Mouse (Mus musculus): Measurements from ENCODE around the gene Rbl1. TPM values are rescaled to one million over a fixed set of nuclear protein-coding genes. Genes with fewer than 3 reads are reported as not detected.
A peak's percentile ranks its signal among the peaks of the same experiment; 100 is the strongest.
"Not testable (repeated sequence)": the region's sequence is repeated elsewhere in the genome, so short reads cannot be mapped to it uniquely, and the experiment has no call there.

The Rbl1 gene
- polyA plus RNA-seq, 1 experiment from 2014 or later, result 5.7 TPM

DNA sequence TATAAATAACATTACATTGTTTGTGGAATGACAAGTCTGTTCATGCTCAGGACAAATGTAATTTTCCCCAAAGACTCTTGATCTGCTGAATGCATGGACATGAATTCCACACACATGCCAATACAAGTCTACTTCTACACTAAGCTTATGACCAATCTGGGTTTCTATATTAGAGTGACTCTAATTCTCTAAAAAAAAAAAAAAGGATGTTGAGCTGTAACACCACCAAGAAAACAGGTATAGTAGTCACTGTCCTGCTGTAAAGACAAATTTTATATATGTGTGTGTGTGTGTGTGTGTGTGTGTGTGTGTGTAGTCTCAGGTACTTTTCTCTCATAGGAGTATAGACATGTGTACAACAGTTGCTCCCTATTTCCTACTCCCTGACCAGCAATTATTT, 1.3 kb downstream of the Rbl1 start:
- H3K36me3 ChIP-seq (ENCODE audit: control insufficient read depth, insufficient read depth, low read length), result no peaks in the 10 kb centered on the region
- H3K9ac ChIP-seq (replicated peaks; ENCODE audit: low read depth, low read length), result no peak overlapping the region
- peaks cover 2% of the 10 kb centered on the region; the same call in 1 of the 2 replicates for H3K4me1 ChIP-seq (ENCODE audit: control insufficient read depth, insufficient read depth, low read length)
- no peak overlapping the region for H3K27ac ChIP-seq (ENCODE audit: low read depth, low read length)
- no peaks in the 10 kb centered on the region for H3K27me3 ChIP-seq (ENCODE audit: control insufficient read depth, insufficient read depth, low read length)
- no peak overlapping the region for H3K4me3 ChIP-seq (ENCODE audit: low read depth, low read length)
- no peak for ATAC-seq (ENCODE audit: low read depth)
- peak overlapping the region; percentile 79 for H3K4me2 ChIP-seq (ENCODE audit: low read depth, low read length)
- no peaks in the 10 kb centered on the region for H3K9me3 ChIP-seq (ENCODE audit: control insufficient read depth, low read length)

DNA sequence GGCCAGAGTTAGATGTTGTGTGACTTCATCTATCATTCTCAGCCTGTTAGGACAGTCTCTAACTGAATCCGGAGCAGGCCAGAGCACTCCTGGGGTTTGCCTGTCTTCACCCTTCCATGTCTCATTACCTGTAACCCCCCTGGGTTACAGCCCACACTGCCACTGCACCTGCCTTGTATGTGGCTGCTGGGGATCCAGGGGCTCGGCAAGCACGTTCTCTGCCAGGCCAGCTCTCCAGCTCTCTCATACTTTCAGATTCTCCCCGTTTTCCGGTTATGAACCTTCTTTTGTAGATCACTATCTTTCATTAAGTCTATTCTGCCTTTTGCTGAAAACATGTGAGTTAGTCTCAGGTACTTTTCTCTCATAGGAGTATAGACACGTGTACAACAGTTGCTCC, 2.0 kb downstream of the Rbl1 start:
- Histone ChIP-seq H3K27me3 (ENCODE audit: control insufficient read depth, insufficient read depth, low read length) (no peaks in the 10 kb centered on the region), H3K36me3 (ENCODE audit: control insufficient read depth, insufficient read depth, low read length) (no peaks in the 10 kb centered on the region), H3K27ac (ENCODE audit: low read depth, low read length) (no peak overlapping the region), H3K4me3 (ENCODE audit: low read depth, low read length) (no peak overlapping the region), H3K4me1 (ENCODE audit: control insufficient read depth, insufficient read depth, low read length) (peaks cover 2% of the 10 kb centered on the region; the same call in 1 of the 2 replicates), H3K9ac (replicated peaks; ENCODE audit: low read depth, low read length) (no peak overlapping the region), H3K4me2 (ENCODE audit: low read depth, low read length) (no peak overlapping the region), H3K9me3 (ENCODE audit: control insufficient read depth, low read length) (no peaks in the 10 kb centered on the region)
- WGBS, result 81% methylated on average over 6 of the region's 6 CpGs
- ATAC-seq (ENCODE audit: low read depth), result no peak

DNA sequence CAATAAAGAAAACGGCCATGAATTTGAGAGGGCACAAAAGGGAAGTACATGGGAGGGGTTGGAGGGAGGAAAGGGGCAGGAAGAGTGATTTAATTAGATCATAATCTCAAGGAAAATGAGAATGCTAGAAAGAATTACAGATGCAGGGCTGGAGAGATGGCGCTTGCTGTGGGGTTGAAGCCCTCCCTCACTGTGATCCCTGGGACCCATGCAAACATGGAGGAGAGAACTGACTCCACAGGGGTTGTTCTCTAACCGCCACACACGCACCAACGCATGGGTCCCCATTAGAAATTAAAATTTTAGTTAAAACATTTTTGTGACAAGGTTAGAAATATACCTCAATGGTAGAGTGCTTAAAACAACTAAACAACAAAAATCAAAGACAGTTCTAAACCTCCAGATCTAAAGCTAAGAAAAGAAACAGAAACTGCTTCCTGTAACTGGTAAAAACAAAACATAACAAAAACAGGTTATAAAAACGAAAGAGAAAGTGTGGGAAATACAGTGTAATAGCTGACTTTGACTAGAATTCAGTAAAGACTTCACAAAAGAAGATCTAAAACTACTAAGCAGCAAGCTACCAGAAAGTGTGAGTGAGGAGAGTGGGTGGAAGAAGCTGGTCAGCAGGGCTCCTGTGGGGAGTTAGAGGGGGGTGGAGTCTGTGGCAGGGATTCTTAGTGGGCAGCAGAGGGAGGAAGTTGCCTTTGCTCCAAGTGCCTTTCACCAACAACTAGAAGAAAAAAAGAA, 3.1 kb downstream of the Rbl1 start:
- H3K27ac ChIP-seq (ENCODE audit: low read depth, low read length), result no peak overlapping the region
- no peak overlapping the region for H3K4me2 ChIP-seq (ENCODE audit: low read depth, low read length)
- no peak for ATAC-seq (ENCODE audit: low read depth)
- no peaks in the 10 kb centered on the region for H3K9me3 ChIP-seq (ENCODE audit: control insufficient read depth, low read length)
- no peaks in the 10 kb centered on the region for H3K27me3 ChIP-seq (ENCODE audit: control insufficient read depth, insufficient read depth, low read length)
- H3K36me3 ChIP-seq (ENCODE audit: control insufficient read depth, insufficient read depth, low read length), result 0 out of 2 replicates have a peak, but pooled peaks cover 3% of the 10 kb centered on the region
- peaks cover 2% of the 10 kb centered on the region; the same call in 1 of the 2 replicates for H3K4me1 ChIP-seq (ENCODE audit: control insufficient read depth, insufficient read depth, low read length)
- no peak overlapping the region for H3K9ac ChIP-seq (replicated peaks; ENCODE audit: low read depth, low read length)
- no peak overlapping the region for H3K4me3 ChIP-seq (ENCODE audit: low read depth, low read length)
- 85% methylated on average over 6 of the region's 6 CpGs for WGBS

GRCm38 (mm10) chr2:157198405-157198804, 5.9 kb downstream of the Rbl1 start:
- WGBS, result 96% methylated on average over 10 of the region's 11 CpGs
- H3K4me1 ChIP-seq (ENCODE audit: control insufficient read depth, insufficient read depth, low read length); H3K9me3 ChIP-seq (ENCODE audit: control insufficient read depth, low read length); ATAC-seq (ENCODE audit: low read depth); H3K4me3 ChIP-seq (ENCODE audit: low read depth, low read length); H3K27me3 ChIP-seq (ENCODE audit: control insufficient read depth, insufficient read depth, low read length); H3K27ac ChIP-seq (ENCODE audit: low read depth, low read length); H3K4me2 ChIP-seq (ENCODE audit: low read depth, low read length); H3K9ac ChIP-seq (replicated peaks; ENCODE audit: low read depth, low read length): not testable (repeated sequence)
- H3K36me3 ChIP-seq (ENCODE audit: control insufficient read depth, insufficient read depth, low read length), result peaks cover 23% of the 10 kb centered on the region

- H3K27ac ChIP-seq (ENCODE audit: low read depth, low read length), result no peak overlapping the region
- H3K36me3 ChIP-seq (ENCODE audit: control insufficient read depth, insufficient read depth, low read length), result peaks cover 48% of the 10 kb centered on the region
- WGBS, result 99% methylated on average over 4 of the region's 4 CpGs
Measured at GRCm38 (mm10) chr2:157190651-157191050, 13.7 kb downstream of the Rbl1 start.

GRCm38 (mm10) chr2:157187223-157187622, 17.1 kb downstream of the Rbl1 start:
- H3K4me2 ChIP-seq (ENCODE audit: low read depth, low read length), result no peak overlapping the region
- H3K9me3 ChIP-seq (ENCODE audit: control insufficient read depth, low read length), result no peaks in the 10 kb centered on the region
- H3K4me1 ChIP-seq (ENCODE audit: control insufficient read depth, insufficient read depth, low read length), result no peaks in the 10 kb centered on the region
- ATAC-seq (ENCODE audit: low read depth), result no peak
- no peak overlapping the region for H3K4me3 ChIP-seq (ENCODE audit: low read depth, low read length)
- no peak overlapping the region for H3K9ac ChIP-seq (replicated peaks; ENCODE audit: low read depth, low read length)
- no peak overlapping the region for H3K27ac ChIP-seq (ENCODE audit: low read depth, low read length)
- peaks cover 23% of the 10 kb centered on the region; the same call in 1 of the 2 replicates for H3K36me3 ChIP-seq (ENCODE audit: control insufficient read depth, insufficient read depth, low read length)
- WGBS, result 92% methylated on average over 4 of the region's 4 CpGs
- H3K27me3 ChIP-seq (ENCODE audit: control insufficient read depth, insufficient read depth, low read length), result no peaks in the 10 kb centered on the region

More at GRCm38 (mm10) chr2:157190651-157191050, 13.7 kb downstream of the Rbl1 start:
- no peaks in the 10 kb centered on the region for H3K9me3 ChIP-seq (ENCODE audit: control insufficient read depth, low read length)
- H3K4me2 ChIP-seq (ENCODE audit: low read depth, low read length), result no peak overlapping the region
- H3K9ac ChIP-seq (replicated peaks; ENCODE audit: low read depth, low read length), result no peak overlapping the region
- ATAC-seq (ENCODE audit: low read depth), result no peak
- H3K4me3 ChIP-seq (ENCODE audit: low read depth, low read length), result no peak overlapping the region
- H3K27me3 ChIP-seq (ENCODE audit: control insufficient read depth, insufficient read depth, low read length), result no peaks in the 10 kb centered on the region
- H3K4me1 ChIP-seq (ENCODE audit: control insufficient read depth, insufficient read depth, low read length), result no peaks in the 10 kb centered on the region

DNA sequence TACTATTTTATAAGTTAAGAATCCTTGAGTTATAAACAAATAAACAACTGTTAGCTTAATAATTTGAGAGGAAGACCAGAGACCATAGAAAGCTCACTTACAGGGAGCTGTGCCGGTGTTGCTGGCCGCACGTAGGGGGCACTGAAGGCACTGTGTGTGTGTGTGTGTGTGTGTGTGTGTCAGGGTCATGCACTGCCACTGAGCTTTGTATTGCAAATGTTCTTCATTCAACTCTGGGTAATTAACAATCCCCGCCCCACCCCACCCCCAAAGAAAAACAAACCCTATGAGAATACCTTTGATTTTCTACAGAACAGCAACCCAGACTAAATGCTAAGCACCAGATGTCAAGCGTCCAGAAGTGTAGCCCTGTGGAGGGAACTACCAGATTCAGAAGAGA, 17.8 kb downstream of the Rbl1 start:
- Histone ChIP-seq H3K9me3 (ENCODE audit: control insufficient read depth, low read length) (no peaks in the 10 kb centered on the region), H3K4me2 (ENCODE audit: low read depth, low read length) (no peak overlapping the region), H3K4me1 (ENCODE audit: control insufficient read depth, insufficient read depth, low read length) (no peaks in the 10 kb centered on the region), H3K9ac (replicated peaks; ENCODE audit: low read depth, low read length) (no peak overlapping the region), H3K27ac (ENCODE audit: low read depth, low read length) (no peak overlapping the region), H3K27me3 (ENCODE audit: control insufficient read depth, insufficient read depth, low read length) (no peaks in the 10 kb centered on the region), H3K4me3 (ENCODE audit: low read depth, low read length) (no peak overlapping the region), H3K36me3 (ENCODE audit: control insufficient read depth, insufficient read depth, low read length) (peaks cover 23% of the 10 kb centered on the region; the same call in 1 of the 2 replicates)
- WGBS, result 7% methylated on average over 5 of the region's 5 CpGs
- no peak for ATAC-seq (ENCODE audit: low read depth)

DNA sequence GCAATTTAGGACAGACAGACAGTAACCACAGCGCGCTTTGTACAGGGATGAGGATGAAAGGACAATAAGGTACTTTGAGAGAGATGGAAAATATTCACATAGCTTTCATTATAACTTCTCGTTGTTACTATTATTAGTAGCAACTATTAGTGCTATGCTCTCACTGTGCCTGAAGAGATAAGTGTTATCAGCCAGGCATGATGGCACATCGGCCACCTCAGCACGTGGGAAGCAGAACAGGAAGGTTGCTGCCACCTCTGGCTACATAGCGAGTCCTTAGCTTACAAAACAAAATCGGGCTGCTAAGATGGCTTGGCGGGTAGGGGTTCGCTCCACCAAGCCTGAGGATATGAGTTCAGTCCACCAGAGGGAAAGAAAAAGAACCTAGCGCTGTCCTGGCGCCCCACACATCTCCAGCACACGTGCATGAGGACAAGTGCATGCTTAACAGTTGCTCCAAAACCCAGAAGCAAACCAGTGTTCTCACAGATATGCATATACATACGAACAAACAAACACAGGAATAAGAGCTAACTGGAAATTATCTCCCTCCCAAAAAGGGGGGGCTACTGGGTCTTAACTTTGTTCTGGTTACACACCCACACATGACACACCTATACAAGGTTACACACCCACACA, 19.2 kb downstream of the Rbl1 start:
- Histone ChIP-seq H3K9ac (replicated peaks; ENCODE audit: low read depth, low read length) (no peak overlapping the region), H3K4me3 (ENCODE audit: low read depth, low read length) (no peak overlapping the region), H3K36me3 (ENCODE audit: control insufficient read depth, insufficient read depth, low read length) (peaks cover 23% of the 10 kb centered on the region; the same call in 1 of the 2 replicates), H3K4me2 (ENCODE audit: low read depth, low read length) (no peak overlapping the region), H3K27ac (ENCODE audit: low read depth, low read length) (no peak overlapping the region), H3K27me3 (ENCODE audit: control insufficient read depth, insufficient read depth, low read length) (no peaks in the 10 kb centered on the region), H3K4me1 (ENCODE audit: control insufficient read depth, insufficient read depth, low read length) (no peaks in the 10 kb centered on the region), H3K9me3 (ENCODE audit: control insufficient read depth, low read length) (no peaks in the 10 kb centered on the region)
- no peak for ATAC-seq (ENCODE audit: low read depth)
- 96% methylated on average over 13 of the region's 13 CpGs for WGBS

DNA sequence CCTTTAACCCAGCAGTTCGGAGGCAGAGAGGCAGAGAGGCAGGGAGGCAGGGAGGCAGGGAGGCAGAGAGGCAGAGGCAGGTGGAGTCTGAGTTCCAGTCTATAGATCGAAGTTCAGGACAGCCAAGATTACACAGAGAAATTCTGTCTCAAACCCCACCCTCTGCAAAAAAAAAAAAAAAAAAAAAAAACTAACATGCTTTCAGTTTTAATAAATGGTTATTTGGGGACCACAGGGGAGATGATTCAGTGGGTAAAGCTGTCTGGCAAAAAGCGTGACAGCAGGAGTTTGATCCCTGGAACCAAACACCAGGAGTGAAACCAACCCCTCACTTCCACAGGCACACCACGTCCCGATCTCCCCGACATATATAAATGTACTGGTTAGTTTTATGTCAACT, 26.2 kb downstream of the Rbl1 start:
- Histone ChIP-seq H3K4me1 (ENCODE audit: control insufficient read depth, insufficient read depth, low read length) (no peaks in the 10 kb centered on the region), H3K9me3 (ENCODE audit: control insufficient read depth, low read length) (no peaks in the 10 kb centered on the region), H3K4me3 (ENCODE audit: low read depth, low read length) (no peak overlapping the region), H3K27me3 (ENCODE audit: control insufficient read depth, insufficient read depth, low read length) (no peaks in the 10 kb centered on the region), H3K27ac (ENCODE audit: low read depth, low read length) (no peak overlapping the region), H3K36me3 (ENCODE audit: control insufficient read depth, insufficient read depth, low read length) (peaks cover 7% of the 10 kb centered on the region; the same call in 1 of the 2 replicates), H3K4me2 (ENCODE audit: low read depth, low read length) (no peak overlapping the region), H3K9ac (replicated peaks; ENCODE audit: low read depth, low read length) (no peak overlapping the region)
- ATAC-seq (ENCODE audit: low read depth), result no peak
- 86% methylated on average over 6 of the region's 6 CpGs for WGBS
